Mouse (Mus musculus) heart, postnatal 0 days (tissue): Measurements from ENCODE around the gene Thy1. TPM values are rescaled to one million over a fixed set of nuclear protein-coding genes. Genes with fewer than 3 reads are reported as not detected.

Experiments
- ATAC-seq: fragments of 200-750 bp; cut with Nextera tagmentation; 2 replicates; pipeline ENCODE4 v1.8.0; 2017; ENCODE audit warnings: low read depth, moderate number of reproducible peaks, moderate library complexity; ENCODE audit not compliant: insufficient read depth
- DNase-seq: peaks from one replicate; pipeline ENCODE4 v3.0.0-alpha.2; 2016; ENCODE audit warnings: low spot score
- H3K27ac ChIP-seq: fragments of 300-500 bp; sonication (generic); 2 replicates; pipeline ENCODE4 v1.5.1; 2014; ENCODE audit warnings: low read depth, mild to moderate bottlenecking
- H3K27me3 ChIP-seq: fragments of 300-500 bp; sonication (generic); 2 replicates; pipeline ENCODE4 v1.6.1; 2014; ENCODE audit warnings: low read length, mixed read lengths; ENCODE audit not compliant: control insufficient read depth, insufficient read depth
- H3K36me3 ChIP-seq: fragments of 300-500 bp; sonication (generic); replicated peaks from 2 replicates; pipeline ENCODE4 v1.6.1; 2014; ENCODE audit warnings: low read length, mixed read lengths; ENCODE audit not compliant: control insufficient read depth, insufficient read depth
- H3K4me1 ChIP-seq: fragments of 300-500 bp; sonication (generic); 2 replicates; pipeline ENCODE4 v1.6.1; 2014; ENCODE audit warnings: antibody characterized with exemption; ENCODE audit not compliant: control insufficient read depth, insufficient read depth
- H3K4me2 ChIP-seq: fragments of 300-500 bp; sonication (generic); 2 replicates; pipeline ENCODE4 v1.6.1; 2014; ENCODE audit warnings: low read depth, mild to moderate bottlenecking, low read length, moderate library complexity
- H3K4me3 ChIP-seq: fragments of 300-500 bp; sonication (generic); 2 replicates; pipeline ENCODE4 v1.5.1; 2014; ENCODE audit warnings: low read depth, low read length
- H3K9ac ChIP-seq: fragments of 300-500 bp; sonication (generic); replicated peaks from 2 replicates; pipeline ENCODE4 v1.6.1; 2014; ENCODE audit warnings: low read depth, low read length, mixed read lengths
- H3K9me3 ChIP-seq: fragments of 300-500 bp; sonication (generic); replicated peaks from 2 replicates; pipeline ENCODE4 v1.6.1; 2016; ENCODE audit warnings: low read length; ENCODE audit not compliant: control insufficient read depth
- CTCF ChIP-seq: IDR thresholded peaks from 2 replicates; pipeline ENCODE4 v1.5.1; 2016; ENCODE audit warnings: antibody characterized with exemption, control low read depth, low read depth
- EP300 ChIP-seq: IDR thresholded peaks from 2 replicates; pipeline ENCODE4 v1.6.1; 2016; ENCODE audit warnings: antibody characterized with exemption, low read depth
- WGBS: fragments of 180-500 bp; shearing (Covaris S2); extraction: QIAGEN DNeasy Blood & Tissue Kit; methylation state at CpG from one replicate; pipeline ENCODE4 v1.1.7; 2014; 5-methylcytosine and 5-hydroxymethylcytosine counted together
- polyA plus RNA-seq: library from polyadenylated mRNA; unstranded; fragments of >200 nt; fragmentation: Nextera tagmentation; extraction: Ambion mirVana; gene quantifications from 2 replicates; pipeline ENCODE4 v1.2.1, GENCODE M21; 2015
- total RNA-seq: library from RNA; depleted of rRNA; stranded (reverse); fragments of >200 nt; gene quantifications from 2 replicates; pipeline ENCODE4 v1.2.3, GENCODE M21; 2014; ENCODE audit warnings: low replicate concordance

Gene Thy1
- total and polyA plus RNA-seq, 2 experiments from 2014 or later, result 3.6 to 6.3 TPM

GRCm38 (mm10) chr9:44081581-44081980 is 38.4 kb downstream of the Thy1 start:
- Histone ChIP-seq H3K27ac (no peak overlapping the region), H3K36me3 (no peaks in the 10 kb centered on the region), H3K27me3 (no peaks in the 10 kb centered on the region), H3K4me3 (no peak overlapping the region), H3K4me2 (no peak overlapping the region), H3K9ac (no peak overlapping the region), H3K9me3 (no peaks in the 10 kb centered on the region), H3K4me1 (peaks cover 67% of the 10 kb centered on the region)
- ATAC-seq (no peak), DNase-seq (no peak)
- 82% methylated on average over 5 of the region's 5 CpGs for WGBS
- TF ChIP-seq EP300, result no peak
- TF ChIP-seq CTCF, result no peak

- no peak for ATAC-seq
- Histone ChIP-seq H3K9ac (no peak overlapping the region), H3K27me3 (no peaks in the 10 kb centered on the region), H3K36me3 (no peaks in the 10 kb centered on the region), H3K4me1 (peaks cover 63% of the 10 kb centered on the region), H3K4me3 (no peak overlapping the region), H3K9me3 (no peaks in the 10 kb centered on the region), H3K27ac (peak overlapping the region; percentile 6), H3K4me2 (no peak overlapping the region)
- no peak for DNase-seq
- WGBS, result 85% methylated on average over 5 of the region's 5 CpGs
- TF ChIP-seq CTCF (no peak), EP300 (no peak)
Observed at GRCm38 (mm10) chr9:44082266-44082665, 39.1 kb downstream of the Thy1 start.

- ATAC-seq, result 0 out of 2 replicates have a peak, but pooled peaks have one; percentile 1
- Histone ChIP-seq H3K36me3 (no peaks in the 10 kb centered on the region), H3K9me3 (no peaks in the 10 kb centered on the region), H3K27me3 (no peaks in the 10 kb centered on the region), H3K4me1 (peaks cover 56% of the 10 kb centered on the region), H3K27ac (peak overlapping the region; percentile 97), H3K4me2 (peak overlapping the region; percentile 95), H3K9ac (peak overlapping the region; percentile 96; the same call in 1 of the 2 replicates), H3K4me3 (peak overlapping the region; percentile 79)
- WGBS, result 6% methylated on average over 23 of the region's 23 CpGs
- TF ChIP-seq EP300 (peak; percentile 18; the same call in 1 of the 2 replicates), CTCF (no peak)
- peak; percentile 79 for DNase-seq
Observed at GRCm38 (mm10) chr9:44083392-44084121, 40.4 kb downstream of the Thy1 start.

- no peak for TF ChIP-seq CTCF
- no peak for TF ChIP-seq EP300
- no peaks in the 10 kb centered on the region for H3K36me3 ChIP-seq
- DNase-seq, result no peak
- H3K27me3 ChIP-seq, result no peaks in the 10 kb centered on the region
- peak overlapping the region; percentile 95 for H3K4me2 ChIP-seq
- H3K9ac ChIP-seq, result peak overlapping the region; percentile 96; the same call in 1 of the 2 replicates
- H3K9me3 ChIP-seq, result no peaks in the 10 kb centered on the region
- H3K4me1 ChIP-seq, result peaks cover 60% of the 10 kb centered on the region
- peak overlapping the region; percentile 79 for H3K4me3 ChIP-seq
- H3K27ac ChIP-seq, result peak overlapping the region; percentile 97
- WGBS, result under 1% methylated on average over 14 of the region's 14 CpGs
- ATAC-seq, result no peak
Observed at GRCm38 (mm10) chr9:44084236-44084635, 41.1 kb downstream of the Thy1 start.

- H3K9me3 ChIP-seq, result no peaks in the 10 kb centered on the region
- no peaks in the 10 kb centered on the region for H3K27me3 ChIP-seq
- 0 out of 2 replicates have a peak, but pooled peaks cover 3% of the 10 kb centered on the region for H3K36me3 ChIP-seq
- H3K27ac ChIP-seq, result peak overlapping the region; percentile 97
- H3K4me1 ChIP-seq, result peaks cover 60% of the 10 kb centered on the region
- TF ChIP-seq CTCF, result no peak
- 0 out of 2 replicates have a peak, but pooled peaks have one; percentile 58 for TF ChIP-seq EP300
- peak overlapping the region; percentile 96 for H3K9ac ChIP-seq
- WGBS, result under 1% methylated on average over 35 of the region's 62 CpGs
- peak; percentile 75 for ATAC-seq
- peak overlapping the region; percentile 95 for H3K4me2 ChIP-seq
- peak; percentile 85 for DNase-seq
- peak overlapping the region; percentile 79 for H3K4me3 ChIP-seq
Observed at GRCm38 (mm10) chr9:44084659-44085229, 41.6 kb downstream of the Thy1 start.
